Mouse (Mus musculus) kidney, postnatal 0 days (tissue): ENCODE measurements around the gene Cyp2ab1. TPM values are rescaled to one million over a fixed set of nuclear protein-coding genes. Genes with fewer than 3 reads are reported as not detected.
"Not testable (repeated sequence)": the region's sequence is repeated elsewhere in the genome, so short reads cannot be mapped to it uniquely, and the experiment has no call there.

ENCODE experiments used
- ATAC-seq: fragments of 200-750 bp; cut with Nextera tagmentation; replicated peaks from 2 replicates; pipeline ENCODE4 v1.8.0; 2017; ENCODE audit warnings: low read depth, moderate number of reproducible peaks, moderate TSS enrichment, moderate library complexity; ENCODE audit not compliant: low FRiP score
- DNase-seq: peaks from one replicate; pipeline ENCODE4 v3.0.0-alpha.2; 2016; ENCODE audit warnings: low spot score
- H3K27ac ChIP-seq: fragments of 300-500 bp; sonication (generic); 2 replicates; pipeline ENCODE4 v1.5.1; 2014; ENCODE audit warnings: mild to moderate bottlenecking
- H3K27me3 ChIP-seq: fragments of 300-500 bp; sonication (generic); 2 replicates; pipeline ENCODE4 v1.6.1; 2014; ENCODE audit warnings: low read length, mixed read lengths; ENCODE audit not compliant: insufficient read depth
- H3K36me3 ChIP-seq: fragments of 300-500 bp; sonication (generic); 2 replicates; pipeline ENCODE4 v1.6.1; 2014; ENCODE audit warnings: low read length, mixed read lengths; ENCODE audit not compliant: insufficient read depth
- H3K4me1 ChIP-seq: fragments of 300-500 bp; sonication (generic); replicated peaks from 2 replicates; pipeline ENCODE4 v1.6.1; 2014; ENCODE audit warnings: antibody characterized with exemption, low read length, mixed read lengths; ENCODE audit not compliant: insufficient read depth
- H3K4me2 ChIP-seq: fragments of 300-500 bp; sonication (generic); 2 replicates; pipeline ENCODE4 v1.6.1; 2014; ENCODE audit warnings: mild to moderate bottlenecking, low read length, moderate library complexity, mixed read lengths
- H3K4me3 ChIP-seq: fragments of 300-500 bp; sonication (generic); replicated peaks from 2 replicates; pipeline ENCODE4 v1.5.1; 2014; ENCODE audit warnings: low read depth, low read length
- H3K9ac ChIP-seq: fragments of 300-500 bp; sonication (generic); 2 replicates; pipeline ENCODE4 v1.6.1; 2014; ENCODE audit warnings: low read depth, low read length
- H3K9me3 ChIP-seq: fragments of 300-500 bp; sonication (generic); replicated peaks from 2 replicates; pipeline ENCODE4 v1.6.1; 2016; ENCODE audit warnings: low read length, inconsistent platforms, mixed read lengths
- CTCF ChIP-seq: IDR thresholded peaks from 2 replicates; pipeline ENCODE4 v1.5.1; 2016; ENCODE audit warnings: antibody characterized with exemption, low read depth, mild to moderate bottlenecking, moderate library complexity
- WGBS: fragments of 180-500 bp; shearing (Covaris S2); extraction: QIAGEN DNeasy Blood & Tissue Kit; methylation state at CpG from one replicate; pipeline ENCODE4 v1.1.7; 2014; 5-methylcytosine and 5-hydroxymethylcytosine counted together
- polyA plus RNA-seq: library from polyadenylated mRNA; unstranded; fragments of >200 nt; fragmentation: Nextera tagmentation; extraction: Ambion mirVana; gene quantifications from 2 replicates; pipeline ENCODE4 v1.2.1, GENCODE M21; 2015

The Cyp2ab1 gene
- polyA plus RNA-seq, result not detected in 2 replicates

DNA sequence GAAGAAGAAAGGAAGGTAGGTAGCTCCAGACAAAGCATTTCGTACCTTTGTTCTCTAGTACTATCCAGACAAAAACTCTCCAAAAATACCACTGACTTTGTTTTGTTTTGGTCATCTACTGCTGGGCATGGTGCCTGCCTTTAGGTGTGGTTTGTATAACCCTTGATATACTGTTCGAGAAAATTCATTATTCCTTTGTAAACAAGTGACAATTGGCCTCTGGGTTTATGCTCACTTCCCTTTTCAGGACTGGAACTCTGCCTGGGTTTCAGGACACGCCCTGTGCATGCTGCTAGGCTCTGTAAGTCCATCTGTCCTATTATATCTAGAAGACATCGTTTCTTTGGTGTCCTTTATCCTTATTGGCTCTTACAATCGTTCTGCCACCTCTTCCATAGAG is at the start of gene Cyp2ab1:
Gene Cyp2ab1, minus strand, starts transcription at position 119 of the 400 bp plus-strand sequence.
- Histone ChIP-seq H3K27ac (no peak within 1 kb of the TSS), H3K27me3 (no peaks in the 10 kb centered on the region), H3K9ac (no peak within 1 kb of the TSS), H3K4me2 (no peak within 1 kb of the TSS), H3K36me3 (no peaks in the 10 kb centered on the region), H3K9me3 (no peaks in the 10 kb centered on the region), H3K4me1 (no peaks in the 10 kb centered on the region), H3K4me3 (no peak within 1 kb of the TSS)
- ATAC-seq (no peak), DNase-seq (no peak)
- TF ChIP-seq CTCF, result no peak
- 70% methylated on average over 5 of the region's 5 CpGs for WGBS

GRCm38 (mm10) chr16:20371731-20372130 is 46.5 kb upstream of the Cyp2ab1 start:
- Histone ChIP-seq H3K4me3 (no peak overlapping the region), H3K36me3 (peaks cover 35% of the 10 kb centered on the region), H3K27ac (no peak overlapping the region), H3K9me3 (no peaks in the 10 kb centered on the region), H3K27me3 (no peaks in the 10 kb centered on the region), H3K9ac (no peak overlapping the region), H3K4me2 (no peak overlapping the region), H3K4me1 (no peaks in the 10 kb centered on the region)
- 55% methylated on average over 4 of the region's 4 CpGs for WGBS
- DNase-seq (no peak), ATAC-seq (no peak)
- TF ChIP-seq CTCF, result no peak

DNA sequence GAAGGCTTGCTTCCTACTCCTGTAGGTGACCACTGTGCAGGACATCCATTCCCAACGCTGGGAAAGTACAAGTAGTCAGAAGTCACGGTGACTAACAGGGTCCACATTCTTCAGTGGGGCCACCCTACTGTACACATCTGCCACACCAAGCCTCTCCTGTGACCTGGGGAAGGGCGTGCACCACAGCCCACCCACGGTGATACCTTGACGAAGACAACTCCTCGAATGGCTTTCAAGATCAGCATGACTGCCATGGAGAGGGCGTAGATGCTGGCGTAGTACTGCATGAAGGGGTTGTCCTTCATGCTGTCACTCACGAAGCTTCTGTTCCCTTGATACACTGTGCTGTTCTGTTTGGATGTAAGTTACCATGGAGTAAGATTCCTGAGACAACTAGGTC is 43.0 kb upstream of the Cyp2ab1 start:
- TF ChIP-seq CTCF, result no peak
- H3K4me1 ChIP-seq, result no peaks in the 10 kb centered on the region
- no peaks in the 10 kb centered on the region for H3K9me3 ChIP-seq
- no peak for ATAC-seq
- H3K27ac ChIP-seq, result no peak overlapping the region
- no peaks in the 10 kb centered on the region for H3K27me3 ChIP-seq
- H3K4me3 ChIP-seq, result no peak overlapping the region
- no peak overlapping the region for H3K4me2 ChIP-seq
- DNase-seq, result no peak
- H3K9ac ChIP-seq, result no peak overlapping the region
- peaks cover 34% of the 10 kb centered on the region for H3K36me3 ChIP-seq
- WGBS, result 94% methylated on average over 9 of the region's 9 CpGs

DNA sequence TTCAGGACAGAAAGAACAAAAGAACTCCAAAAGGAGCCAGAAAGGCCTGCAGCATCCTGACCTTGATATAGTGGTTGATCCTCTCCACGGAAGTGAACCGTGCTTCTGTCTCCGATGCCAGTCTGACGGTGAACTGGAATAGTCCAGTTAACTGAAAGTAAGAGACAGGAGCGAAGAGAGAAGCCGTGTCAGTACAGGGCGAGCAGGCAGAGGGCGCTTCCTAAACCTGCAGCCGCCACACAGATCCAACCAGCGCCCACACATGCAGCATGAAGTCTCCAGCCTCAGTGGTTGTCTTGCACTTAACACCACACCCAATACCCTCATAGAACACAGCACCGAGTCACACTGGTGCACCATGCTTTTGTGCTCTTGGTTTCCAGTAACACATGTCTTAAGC is 36.9 kb upstream of the Cyp2ab1 start:
- no peak for DNase-seq
- peaks cover 29% of the 10 kb centered on the region for H3K36me3 ChIP-seq
- TF ChIP-seq CTCF, result 0 out of 2 replicates have a peak, but pooled peaks have one; percentile 3

DNA sequence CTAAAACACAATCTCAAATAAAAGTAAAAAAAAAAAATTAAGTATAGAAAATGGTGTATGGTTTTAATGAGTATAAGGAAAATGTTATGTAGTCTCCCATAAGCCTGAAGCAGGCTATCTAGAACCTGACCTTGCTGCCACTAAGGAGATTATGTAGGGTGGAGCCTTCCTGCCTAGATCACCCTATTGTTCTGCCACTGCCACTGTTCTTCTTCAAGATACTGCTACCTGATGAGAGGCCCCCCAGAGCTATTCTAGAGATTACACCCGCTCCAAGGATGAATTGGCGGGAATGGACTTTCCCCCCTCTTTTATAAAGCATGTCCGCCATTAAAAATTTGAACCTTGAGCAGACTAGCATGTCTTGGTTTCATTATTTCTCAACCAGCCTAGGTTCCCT is 36.3 kb upstream of the Cyp2ab1 start:
- H3K4me3 ChIP-seq, H3K9me3 ChIP-seq, DNase-seq, H3K4me1 ChIP-seq, H3K27me3 ChIP-seq, ATAC-seq, H3K27ac ChIP-seq, H3K4me2 ChIP-seq, H3K9ac ChIP-seq: not testable (repeated sequence)
- H3K36me3 ChIP-seq, result peaks cover 29% of the 10 kb centered on the region
- WGBS, result 90% methylated on average over 3 of the region's 3 CpGs

More for the DNA sequence above, 36.9 kb upstream of the Cyp2ab1 start:
- Histone ChIP-seq H3K4me2 (no peak overlapping the region), H3K27me3 (no peaks in the 10 kb centered on the region), H3K9ac (no peak overlapping the region), H3K4me1 (no peaks in the 10 kb centered on the region), H3K9me3 (no peaks in the 10 kb centered on the region), H3K27ac (no peak overlapping the region), H3K4me3 (no peak overlapping the region)
- no peak for ATAC-seq
- 91% methylated on average over 11 of the region's 11 CpGs for WGBS

GRCm38 (mm10) chr16:20359643-20360295 is 34.6 kb upstream of the Cyp2ab1 start:
- H3K4me3 ChIP-seq, result no peak overlapping the region
- H3K4me1 ChIP-seq, result no peaks in the 10 kb centered on the region
- peaks cover 33% of the 10 kb centered on the region for H3K36me3 ChIP-seq
- no peak overlapping the region for H3K4me2 ChIP-seq
- TF ChIP-seq CTCF, result no peak
- H3K9ac ChIP-seq, result no peak overlapping the region
- H3K27ac ChIP-seq, result no peak overlapping the region
- no peaks in the 10 kb centered on the region for H3K9me3 ChIP-seq
- no peak for DNase-seq
- no peaks in the 10 kb centered on the region for H3K27me3 ChIP-seq
- ATAC-seq, result no peak
- WGBS, result 79% methylated on average over 9 of the region's 9 CpGs

GRCm38 (mm10) chr16:20357837-20358236 is 32.6 kb upstream of the Cyp2ab1 start:
- H3K9me3 ChIP-seq, result no peaks in the 10 kb centered on the region
- no peak for TF ChIP-seq CTCF
- H3K4me1 ChIP-seq, result no peaks in the 10 kb centered on the region
- H3K27ac ChIP-seq, result no peak overlapping the region
- no peak overlapping the region for H3K4me3 ChIP-seq
- DNase-seq, result no peak
- no peak for ATAC-seq
- no peaks in the 10 kb centered on the region for H3K27me3 ChIP-seq
- H3K9ac ChIP-seq, result no peak overlapping the region
- 94% methylated on average over 5 of the region's 5 CpGs for WGBS
- peaks cover 33% of the 10 kb centered on the region for H3K36me3 ChIP-seq
- no peak overlapping the region for H3K4me2 ChIP-seq
